Mouse (Mus musculus) right cerebral cortex, postnatal 14 days (tissue): ENCODE results near the gene Dph7.
A peak's percentile ranks its signal among the peaks of the same experiment; 100 is the strongest.
"Not testable (repeated sequence)": the region's sequence is repeated elsewhere in the genome, so short reads cannot be mapped to it uniquely, and the experiment has no call there.

Experiments used
- DNase-seq: peaks from one replicate; pipeline ENCODE4 v3.0.0; 2022

The Dph7 gene

DNA sequence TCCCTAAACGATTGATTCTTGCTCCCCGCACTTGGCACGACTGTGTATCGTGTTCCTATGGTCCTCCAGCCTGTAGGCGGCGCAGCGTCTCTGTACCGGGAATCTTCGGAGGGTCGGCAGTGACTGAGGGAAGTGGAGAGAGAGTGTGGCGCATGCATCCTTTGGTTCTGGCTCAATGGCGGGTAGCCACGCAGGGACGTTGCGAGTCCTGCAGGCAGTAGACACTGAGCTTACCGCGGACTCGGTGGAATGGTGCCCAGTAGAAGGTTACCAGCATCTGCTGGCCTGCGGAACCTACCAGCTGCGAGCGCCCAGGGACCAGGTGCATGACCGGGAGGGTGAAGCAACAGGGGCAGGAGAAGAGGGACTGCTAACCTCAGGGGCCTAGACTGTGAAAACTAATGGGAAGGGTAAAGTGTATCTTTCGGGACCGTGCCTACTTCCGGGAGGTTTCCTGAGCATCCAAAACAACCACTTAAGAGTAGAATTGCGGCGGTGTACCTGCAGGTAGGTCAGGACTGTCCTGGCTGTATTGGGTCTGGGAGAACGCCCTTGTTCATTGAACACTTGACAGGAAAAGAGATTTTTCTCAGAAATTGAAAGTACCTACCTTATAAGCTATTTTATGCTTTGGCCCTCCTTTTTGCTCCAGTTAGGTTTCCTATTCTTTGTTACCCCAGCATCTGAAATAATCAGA lies at the start of gene Dph7:
Gene Dph7, plus strand, starts transcription at position 97 of the 697 bp plus-strand sequence.
- peak; percentile 93 for DNase-seq

DNA sequence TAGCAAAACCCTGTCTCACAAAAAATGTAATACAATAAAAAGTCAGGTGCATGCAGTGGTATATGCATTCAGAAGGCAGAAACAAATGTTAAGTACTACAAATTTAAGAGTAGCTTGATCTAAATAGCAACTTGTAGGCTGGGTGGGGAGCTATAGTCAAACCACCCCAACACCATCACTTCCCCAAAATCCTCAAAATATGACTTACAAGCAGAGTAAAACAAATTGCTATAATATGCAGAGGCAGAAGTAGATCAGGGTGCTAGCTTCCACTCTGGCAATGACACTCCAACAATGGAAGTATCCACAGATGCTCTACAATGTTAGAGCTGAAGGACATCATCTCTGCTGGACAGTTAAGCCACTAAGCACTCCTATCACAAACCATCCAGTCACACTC lies 49.6 kb upstream of the Dph7 start:
- no peak for DNase-seq

- no peak for DNase-seq
Observed at GRCm38 (mm10) chr2:24914762-24915161, 47.4 kb upstream of the Dph7 start.

DNA sequence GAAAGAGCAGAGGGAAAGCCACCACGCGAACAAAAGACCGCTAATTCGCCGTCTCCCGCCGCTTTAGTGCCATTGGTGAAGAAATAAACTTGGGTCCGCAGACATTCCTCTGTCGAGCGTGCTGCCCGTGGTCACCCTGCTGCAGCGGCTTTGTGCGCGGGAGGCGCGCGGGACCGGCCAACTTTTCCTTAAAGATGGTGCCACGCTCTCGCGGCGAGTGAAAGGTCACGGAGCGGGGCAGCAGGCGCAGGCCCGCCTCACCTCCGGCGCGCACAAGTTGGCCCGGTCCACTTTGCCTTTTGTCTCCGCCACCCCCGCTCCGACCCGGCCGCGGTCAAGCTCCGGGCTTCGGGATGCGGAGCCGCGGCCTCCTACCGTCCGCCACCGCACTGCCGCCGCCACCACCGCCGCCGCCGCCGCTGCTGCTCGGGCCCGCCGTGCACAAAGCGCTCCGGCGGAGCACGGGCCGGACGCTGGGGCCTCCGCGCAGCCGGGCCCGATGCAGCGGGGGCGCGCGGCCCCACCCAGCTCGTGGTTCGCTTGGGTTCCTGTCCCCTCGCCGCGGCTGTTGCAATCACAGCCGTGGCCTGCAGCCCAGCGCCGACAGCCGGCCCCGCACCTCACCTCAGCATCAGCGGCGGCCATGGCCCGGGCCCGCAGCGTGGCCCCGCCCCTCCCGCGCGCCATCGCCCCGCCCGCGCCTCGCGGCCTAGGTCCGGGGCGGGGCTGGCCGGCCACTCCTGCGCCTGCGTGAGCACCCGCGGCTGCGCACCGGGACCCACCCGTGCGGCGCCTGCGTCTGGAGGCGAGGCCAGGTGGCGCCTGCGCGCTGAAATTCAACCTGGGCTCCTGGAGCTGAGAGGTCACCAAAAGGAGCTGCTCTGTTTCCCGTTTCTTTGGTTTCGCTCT lies 43.0 kb upstream of the Dph7 start, which contains the start of gene Ehmt1:
Gene Ehmt1, minus strand, starts transcription at position 685 of the 909 bp plus-strand sequence.
- peak; percentile 94 for DNase-seq

- no peak for DNase-seq
Observed at GRCm38 (mm10) chr2:24919839-24920175, 42.4 kb upstream of the Dph7 start.

DNA sequence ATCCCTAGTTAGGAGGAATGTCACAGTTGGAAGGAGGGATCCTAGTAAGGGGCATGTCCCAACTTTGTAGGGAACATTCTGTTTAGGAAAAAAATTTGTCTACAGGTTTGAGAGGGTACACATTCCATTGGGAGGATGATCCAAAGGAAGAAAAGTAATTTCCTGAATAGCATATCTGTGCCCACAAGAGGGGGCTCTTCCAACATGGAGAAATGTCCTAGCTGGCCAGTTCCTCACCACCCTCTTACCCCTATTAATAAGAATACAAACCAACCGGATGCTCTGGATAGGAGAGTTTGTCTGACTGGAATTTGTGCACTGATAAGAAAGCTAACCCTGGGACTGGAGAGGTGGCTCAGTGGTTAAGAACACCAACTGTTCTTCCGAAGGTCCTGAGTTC lies 38.6 kb upstream of the Dph7 start:
- no peak for DNase-seq

- no peak for DNase-seq
Observed at GRCm38 (mm10) chr2:24925284-24925683, 36.9 kb upstream of the Dph7 start.

GRCm38 (mm10) chr2:24926345-24926964 lies 35.7 kb upstream of the Dph7 start:
- no peak for DNase-seq

DNA sequence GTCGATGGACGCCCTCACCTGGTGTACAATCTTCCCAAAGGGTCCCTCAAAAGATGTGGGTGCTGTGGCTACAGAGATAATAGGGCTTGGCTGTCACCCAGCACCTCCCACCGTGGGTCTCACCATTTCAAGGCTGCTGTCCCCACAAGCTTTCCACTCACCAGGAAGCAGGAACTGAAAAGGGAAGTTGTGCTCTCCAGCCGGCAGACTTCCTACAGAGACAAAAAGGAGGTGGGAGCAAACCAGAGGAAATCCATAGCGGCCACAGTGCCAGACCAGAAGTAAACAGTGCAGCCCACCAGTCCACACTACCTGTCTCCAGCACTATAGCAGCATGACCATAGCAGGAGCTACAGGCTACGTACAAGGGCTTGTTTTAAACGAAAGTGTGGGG lies 35.2 kb upstream of the Dph7 start:
- DNase-seq, result no peak

- no peak for DNase-seq
Observed at GRCm38 (mm10) chr2:24927810-24928479, 34.3 kb upstream of the Dph7 start.

- DNase-seq, result no peak
Observed at GRCm38 (mm10) chr2:24929119-24929518, 33.1 kb upstream of the Dph7 start.

GRCm38 (mm10) chr2:24929593-24929992 lies 32.6 kb upstream of the Dph7 start:
- no peak for DNase-seq

GRCm38 (mm10) chr2:24934441-24934963 lies 27.7 kb upstream of the Dph7 start:
- no peak for DNase-seq

GRCm38 (mm10) chr2:24935057-24935796 lies 27.0 kb upstream of the Dph7 start, which contains the start of gene Arrdc1:
Gene Arrdc1, minus strand, starts transcription at chr2:24935252.
- DNase-seq, result peak; percentile 82

- DNase-seq, result no peak
Observed at GRCm38 (mm10) chr2:24942092-24942491, 20.1 kb upstream of the Dph7 start.

DNA sequence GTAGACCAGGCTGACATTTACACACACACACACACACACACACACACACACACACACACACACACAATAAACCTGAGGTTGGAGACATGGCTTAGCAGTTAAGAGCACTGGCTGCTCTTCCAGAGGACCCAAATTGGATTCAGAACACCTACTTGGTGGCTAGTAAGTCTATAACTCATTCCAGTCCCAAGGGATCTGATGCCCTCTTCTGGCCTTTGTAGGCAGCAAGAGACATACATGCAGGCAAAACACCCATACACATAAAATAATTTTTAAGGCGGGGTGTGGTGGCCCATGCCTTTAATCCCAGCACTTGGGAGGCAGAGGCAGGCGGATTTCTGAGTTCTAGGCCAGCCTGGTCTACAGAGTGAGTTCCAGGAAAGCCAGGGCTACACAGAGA lies 17.9 kb upstream of the Dph7 start:
- not testable (repeated sequence) for DNase-seq

GRCm38 (mm10) chr2:24949421-24950188 lies 12.6 kb upstream of the Dph7 start, which contains the start of gene Zmynd19:
Gene Zmynd19, plus strand, starts transcription at chr2:24949792.
- DNase-seq, result peak; percentile 99

GRCm38 (mm10) chr2:24950189-24950535 lies 12.0 kb upstream of the Dph7 start:
- peak; percentile 18 for DNase-seq

DNA sequence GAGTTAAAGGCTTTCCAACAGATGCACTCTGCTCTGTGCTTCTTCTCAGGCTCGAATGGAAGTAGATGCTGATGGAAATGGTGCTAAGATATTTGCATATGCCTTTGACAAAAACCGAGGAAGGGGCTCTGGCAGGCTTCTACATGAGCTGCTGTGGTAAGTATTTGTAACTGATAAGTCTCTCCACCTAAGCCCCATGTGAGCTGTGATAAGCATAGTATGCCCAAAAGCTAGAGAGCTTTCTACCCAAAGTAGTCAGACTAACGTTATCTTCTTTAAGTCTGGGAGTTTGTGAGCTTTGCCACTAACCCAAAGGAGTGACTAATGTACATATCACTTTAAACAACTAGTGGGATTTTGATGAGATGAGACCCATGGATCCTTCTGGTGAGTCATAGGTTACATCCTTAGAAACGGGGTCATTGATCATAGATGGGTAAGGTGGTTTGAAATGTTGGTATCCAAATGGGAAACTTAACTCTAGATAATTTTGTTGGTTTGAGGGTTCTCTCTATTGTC lies 9.6 kb upstream of the Dph7 start:
- no peak for DNase-seq

- DNase-seq, result no peak
Observed at GRCm38 (mm10) chr2:24960910-24961309, 1.3 kb upstream of the Dph7 start.

DNA sequence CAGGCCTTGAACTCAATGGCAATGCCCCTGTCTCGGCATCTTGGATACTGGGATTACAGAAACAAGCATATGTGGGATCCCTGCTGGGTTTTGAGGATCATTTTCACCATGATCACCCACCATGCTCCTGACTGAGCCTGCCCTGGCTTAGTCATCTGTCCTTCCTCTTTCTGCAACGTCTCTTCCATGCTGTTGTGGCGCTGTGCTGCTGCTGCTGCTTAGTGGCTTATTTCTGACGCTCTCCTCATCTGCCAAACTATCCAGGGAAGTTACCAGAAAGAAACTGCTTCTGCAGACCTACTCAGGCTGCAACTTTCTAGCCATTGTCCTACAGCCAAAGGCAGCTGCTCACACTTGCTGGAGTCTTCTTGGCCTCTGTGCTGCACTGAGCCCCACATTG lies 8.2 kb downstream of the Dph7 start:
- DNase-seq, result no peak
